Mouse (Mus musculus): ENCODE measurements around the gene Dlx4. TPM values are rescaled to one million over a fixed set of nuclear protein-coding genes. Genes with fewer than 3 reads are reported as not detected.

Dlx4 gene
- total and polyA plus RNA-seq, 2 experiments from 2014 or later = 0.29 to 0.52 TPM

DNA sequence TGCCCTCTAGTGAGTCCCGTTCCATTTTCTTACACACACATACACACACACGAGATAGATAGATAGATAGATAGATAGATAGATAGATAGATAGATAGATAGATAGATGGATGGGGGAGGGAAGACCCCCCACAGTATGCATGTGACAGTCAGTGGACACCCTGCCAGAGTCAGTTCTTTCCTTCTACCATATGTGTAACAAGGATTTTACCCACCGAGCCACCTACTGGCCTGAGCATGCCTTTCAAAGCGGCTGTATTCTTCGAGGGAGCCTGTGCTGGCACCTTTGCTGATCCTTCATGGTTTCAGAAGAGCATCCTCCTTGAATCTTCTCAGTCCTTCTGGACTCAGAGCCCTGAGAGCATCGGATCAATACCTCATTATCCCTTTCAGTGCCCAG, 48.2 kb downstream of the Dlx4 start:
- no peak overlapping the region for H3K27ac ChIP-seq
- H3K4me1 ChIP-seq (ENCODE audit: insufficient read depth, low read length) = no peaks in the 10 kb centered on the region
- H3K9ac ChIP-seq (replicated peaks; ENCODE audit: low read length) = no peak overlapping the region
- peak; percentile 46 for TF ChIP-seq CTCF (IDR thresholded peaks at IDR 0.05; ENCODE audit: low read depth)
- 71% methylated on average over 6 of the region's 6 CpGs for WGBS
- H3K4me3 ChIP-seq (ENCODE audit: low read length) = no peak overlapping the region
- DNase-seq (ENCODE audit: low spot score) = no peak
- no peak overlapping the region for H3K4me2 ChIP-seq (ENCODE audit: low read depth, low read length)
- no peaks in the 10 kb centered on the region for H3K27me3 ChIP-seq (ENCODE audit: insufficient read depth, low read length)
- H3K9me3 ChIP-seq (ENCODE audit: low read length) = no peaks in the 10 kb centered on the region
- ATAC-seq = no peak
- no peaks in the 10 kb centered on the region for H3K36me3 ChIP-seq (ENCODE audit: insufficient read depth, low read length)

GRCm38 (mm10) chr11:95096608-95097373, 49.3 kb downstream of the Dlx4 start:
- no peak overlapping the region for H3K4me2 ChIP-seq (ENCODE audit: low read depth, low read length)
- H3K4me1 ChIP-seq (ENCODE audit: insufficient read depth, low read length) = no peaks in the 10 kb centered on the region
- no peak overlapping the region for H3K4me3 ChIP-seq (ENCODE audit: low read length)
- 46% methylated on average over 4 of the region's 4 CpGs for WGBS
- H3K27me3 ChIP-seq (ENCODE audit: insufficient read depth, low read length) = no peaks in the 10 kb centered on the region
- TF ChIP-seq CTCF (IDR thresholded peaks at IDR 0.05; ENCODE audit: low read depth) = no peak
- no peak overlapping the region for H3K27ac ChIP-seq
- DNase-seq (ENCODE audit: low spot score) (no peak), ATAC-seq (0 out of 2 replicates have a peak, but pooled peaks have one; percentile 29)
- no peaks in the 10 kb centered on the region for H3K36me3 ChIP-seq (ENCODE audit: insufficient read depth, low read length)
- no peaks in the 10 kb centered on the region for H3K9me3 ChIP-seq (ENCODE audit: low read length)
- H3K9ac ChIP-seq (replicated peaks; ENCODE audit: low read length) = no peak overlapping the region

GRCm38 (mm10) chr11:95095596-95095995, 50.5 kb downstream of the Dlx4 start:
- Histone ChIP-seq H3K9ac (replicated peaks; ENCODE audit: low read length) (no peak overlapping the region), H3K36me3 (ENCODE audit: insufficient read depth, low read length) (no peaks in the 10 kb centered on the region), H3K27ac (no peak overlapping the region), H3K4me3 (ENCODE audit: low read length) (no peak overlapping the region), H3K27me3 (ENCODE audit: insufficient read depth, low read length) (no peaks in the 10 kb centered on the region), H3K4me1 (ENCODE audit: insufficient read depth, low read length) (no peaks in the 10 kb centered on the region), H3K4me2 (ENCODE audit: low read depth, low read length) (no peak overlapping the region), H3K9me3 (ENCODE audit: low read length) (no peaks in the 10 kb centered on the region)
- TF ChIP-seq CTCF (IDR thresholded peaks at IDR 0.05; ENCODE audit: low read depth) = no peak
- no peak for ATAC-seq
- WGBS = 75% methylated on average over 10 of the region's 10 CpGs
- no peak for DNase-seq (ENCODE audit: low spot score)

DNA sequence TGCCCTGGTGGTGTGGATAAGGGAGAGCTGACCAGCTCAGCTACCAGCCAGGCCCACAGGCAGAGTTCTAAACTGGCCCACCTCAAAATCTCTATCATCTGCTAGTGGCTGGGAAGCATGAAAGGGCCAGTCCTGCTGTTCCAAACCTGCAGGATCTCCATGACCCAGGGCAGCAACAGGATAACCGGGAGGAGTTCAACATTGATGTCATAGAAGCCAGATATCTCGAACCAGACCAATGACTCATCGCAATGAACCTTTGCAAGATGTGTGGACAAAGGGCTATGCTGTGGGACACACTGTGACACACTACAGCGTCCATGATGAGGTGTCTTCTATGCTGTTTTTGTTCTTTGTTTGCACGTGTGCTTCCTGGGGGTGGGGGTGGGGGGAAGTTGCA, 53.0 kb downstream of the Dlx4 start:
- H3K4me2 ChIP-seq (ENCODE audit: low read depth, low read length) = no peak overlapping the region
- no peaks in the 10 kb centered on the region for H3K9me3 ChIP-seq (ENCODE audit: low read length)
- DNase-seq (ENCODE audit: low spot score) = no peak
- 0 out of 2 replicates have a peak, but pooled peaks cover 4% of the 10 kb centered on the region for H3K4me1 ChIP-seq (ENCODE audit: insufficient read depth, low read length)
- 86% methylated on average over 5 of the region's 5 CpGs for WGBS
- no peak overlapping the region for H3K9ac ChIP-seq (replicated peaks; ENCODE audit: low read length)
- no peaks in the 10 kb centered on the region for H3K36me3 ChIP-seq (ENCODE audit: insufficient read depth, low read length)
- H3K4me3 ChIP-seq (ENCODE audit: low read length) = no peak overlapping the region
- H3K27me3 ChIP-seq (ENCODE audit: insufficient read depth, low read length) = no peaks in the 10 kb centered on the region
- no peak overlapping the region for H3K27ac ChIP-seq
- no peak for ATAC-seq
- no peak for TF ChIP-seq CTCF (IDR thresholded peaks at IDR 0.05; ENCODE audit: low read depth)

Other genes starting within 250 kb of the Dlx4 start
- 48.3 and 53.0 TPM in 2 replicates for gene Col1a1, start 210.0 kb downstream of the Dlx4 start, total RNA-seq (2014; rRNA removed)
- gene Col1a1, start 210.0 kb downstream of the Dlx4 start, polyA plus RNA-seq (2015; fragmentation: Nextera tagmentation; extraction: Ambion mirVana) = 56.5 and 73.3 TPM in 2 replicates
- not detected in 2 replicates for gene Hils1, start 178.7 kb downstream of the Dlx4 start, total RNA-seq (2014; rRNA removed)
- gene Hils1, start 178.7 kb downstream of the Dlx4 start, polyA plus RNA-seq (2015; fragmentation: Nextera tagmentation; extraction: Ambion mirVana) = not detected in 2 replicates
- gene Sgca, start 169.9 kb downstream of the Dlx4 start, total RNA-seq (2014; rRNA removed) = 0.36 and 0.52 TPM in 2 replicates
- 0.26 and 0.28 TPM in 2 replicates for gene Sgca, start 169.9 kb downstream of the Dlx4 start, polyA plus RNA-seq (2015; fragmentation: Nextera tagmentation; extraction: Ambion mirVana)
- gene Ppp1r9b, start 155.2 kb downstream of the Dlx4 start, total RNA-seq (2014; rRNA removed) = 170 and 190 TPM in 2 replicates
- 18.8 and 19.4 TPM in 2 replicates for gene Ppp1r9b, start 155.2 kb downstream of the Dlx4 start, polyA plus RNA-seq (2015; fragmentation: Nextera tagmentation; extraction: Ambion mirVana)
- gene Samd14, start 136.4 kb downstream of the Dlx4 start, total RNA-seq (2014; rRNA removed) = 216 and 223 TPM in 2 replicates
- gene Samd14, start 136.4 kb downstream of the Dlx4 start, polyA plus RNA-seq (2015; fragmentation: Nextera tagmentation; extraction: Ambion mirVana) = 128 and 137 TPM in 2 replicates
- gene Pdk2, start 104.9 kb downstream of the Dlx4 start, total RNA-seq (2014; rRNA removed) = 25.0 and 32.0 TPM in 2 replicates
- gene Pdk2, start 104.9 kb downstream of the Dlx4 start, polyA plus RNA-seq (2015; fragmentation: Nextera tagmentation; extraction: Ambion mirVana) = 46.8 and 49.0 TPM in 2 replicates
- 55.4 and 68.8 TPM in 2 replicates for gene Itga3, start 69.5 kb downstream of the Dlx4 start, total RNA-seq (2014; rRNA removed)
- gene Itga3, start 69.5 kb downstream of the Dlx4 start, polyA plus RNA-seq (2015; fragmentation: Nextera tagmentation; extraction: Ambion mirVana) = 13.2 and 14.4 TPM in 2 replicates
- gene Dlx3, start 26.1 kb downstream of the Dlx4 start, total RNA-seq (2014; rRNA removed) = 0.18 and 0.37 TPM in 2 replicates
- gene Dlx3, start 26.1 kb downstream of the Dlx4 start, polyA plus RNA-seq (2015; fragmentation: Nextera tagmentation; extraction: Ambion mirVana) = 0.23 and 0.28 TPM in 2 replicates
- not detected in 2 replicates for gene Tac4, start 115.3 kb upstream of the Dlx4 start, total RNA-seq (2014; rRNA removed)
- not detected in 2 replicates for gene Tac4, start 115.3 kb upstream of the Dlx4 start, polyA plus RNA-seq (2015; fragmentation: Nextera tagmentation; extraction: Ambion mirVana)
- gene Kat7, start 164.0 kb upstream of the Dlx4 start, total RNA-seq (2014; rRNA removed) = 64.4 and 69.0 TPM in 2 replicates
- gene Kat7, start 164.0 kb upstream of the Dlx4 start, polyA plus RNA-seq (2015; fragmentation: Nextera tagmentation; extraction: Ambion mirVana) = 59.0 and 66.6 TPM in 2 replicates
- gene Fam117a, start 190.8 kb upstream of the Dlx4 start, total RNA-seq (2014; rRNA removed) = 5.6 and 10.7 TPM in 2 replicates
- gene Fam117a, start 190.8 kb upstream of the Dlx4 start, polyA plus RNA-seq (2015; fragmentation: Nextera tagmentation; extraction: Ambion mirVana) = 1.9 and 2.8 TPM in 2 replicates
- 107 and 109 TPM in 2 replicates for gene Slc35b1, start 238.4 kb upstream of the Dlx4 start, total RNA-seq (2014; rRNA removed)
- gene Slc35b1, start 238.4 kb upstream of the Dlx4 start, polyA plus RNA-seq (2015; fragmentation: Nextera tagmentation; extraction: Ambion mirVana) = 158 and 159 TPM in 2 replicates

Data from hindbrain, postnatal 0 days (tissue).